Mouse (Mus musculus) bone marrow, adult 2 months (tissue): ENCODE measurements around the gene Kcnd3. TPM values are rescaled to one million over a fixed set of nuclear protein-coding genes. Genes with fewer than 3 reads are reported as not detected.

ENCODE experiments used
- H3K27ac ChIP-seq: fragments of 200-500 bp; 2 replicates; pipeline ENCODE4 v1.5.1; 2012; ENCODE audit warnings: low read depth, mild to moderate bottlenecking, control low read depth, inconsistent platforms, low read length; ENCODE audit not compliant: control insufficient read depth, poor library complexity, insufficient read depth
- H3K4me1 ChIP-seq: fragments of 200-500 bp; 2 replicates; pipeline ENCODE4 v1.6.1; 2011; ENCODE audit warnings: low read length; ENCODE audit not compliant: control insufficient read depth, insufficient read depth
- H3K4me3 ChIP-seq: fragments of 200-500 bp; replicated peaks from 2 replicates; pipeline ENCODE3; 2011; ENCODE audit warnings: mild to moderate bottlenecking, low read depth, low read length, control low read depth; ENCODE audit not compliant: control insufficient read depth
- CTCF ChIP-seq: fragments of 200-500 bp; IDR thresholded peaks from 2 replicates; pipeline ENCODE4 v1.5.1; 2011; ENCODE audit warnings: low read length, control low read depth; ENCODE audit not compliant: control insufficient read depth, insufficient read depth
- POLR2A ChIP-seq: fragments of 200-500 bp; IDR thresholded peaks from 2 replicates; pipeline ENCODE4 v1.6.1; 2011; ENCODE audit warnings: low read depth, mild to moderate bottlenecking, control low read depth, low read length, borderline replicate concordance; ENCODE audit not compliant: control insufficient read depth
- WGBS: fragments of 180-500 bp; shearing (Covaris S2); methylation state at CpG from one replicate; pipeline ENCODE4 v1.1.7; 2018; 5-methylcytosine and 5-hydroxymethylcytosine counted together
- polyA plus RNA-seq: library from polyadenylated mRNA; stranded (reverse); fragments of >200 nt; gene quantifications from 2 replicates; pipeline ENCODE4 v1.2.4, GENCODE M21; 2011; ENCODE audit warnings: low replicate concordance; ENCODE audit not compliant: missing spikeins, insufficient read depth, insufficient read length

Gene Kcnd3
- polyA plus RNA-seq, 1 experiment: not detected

GRCm38 (mm10) chr3:105704031-105705008 lies 252.2 kb downstream of the Kcnd3 start, which contains the start of gene Inka2:
TSS of gene Inka2 (plus strand) at chr3:105704599.
- Histone ChIP-seq H3K4me1 (no peaks in the 10 kb centered on the region), H3K27ac (no peak within 1 kb of the TSS; the same call in 1 of the 2 replicates), H3K4me3 (peak within 1 kb of the TSS; percentile 70)
- 9% methylated on average over 42 of the region's 43 CpGs for WGBS
- peak; percentile 51; the same call in 1 of the 2 replicates for TF ChIP-seq POLR2A
- no peak for TF ChIP-seq CTCF

GRCm38 (mm10) chr3:105705061-105705549 lies 253.0 kb downstream of the Kcnd3 start:
- H3K4me1 ChIP-seq: no peaks in the 10 kb centered on the region
- H3K27ac ChIP-seq: no peak overlapping the region
- TF ChIP-seq CTCF (no peak), POLR2A (no peak)
- H3K4me3 ChIP-seq: peak overlapping the region; percentile 70
- WGBS: under 1% methylated on average over 28 of the region's 28 CpGs

GRCm38 (mm10) chr3:105705561-105705960 lies 253.4 kb downstream of the Kcnd3 start:
- 59% methylated on average over 3 of the region's 3 CpGs for WGBS
- no peak for TF ChIP-seq POLR2A
- no peak for TF ChIP-seq CTCF
- H3K4me1 ChIP-seq: no peaks in the 10 kb centered on the region
- H3K27ac ChIP-seq: no peak overlapping the region
- H3K4me3 ChIP-seq: no peak overlapping the region

- Histone ChIP-seq H3K4me3 (no peak overlapping the region), H3K4me1 (no peaks in the 10 kb centered on the region), H3K27ac (no peak overlapping the region)
- TF ChIP-seq POLR2A (no peak), CTCF (no peak)
- WGBS: 62% methylated on average over 4 of the region's 4 CpGs
Observed at GRCm38 (mm10) chr3:105706366-105707020, 254.4 kb downstream of the Kcnd3 start.

- no peaks in the 10 kb centered on the region for H3K4me1 ChIP-seq
- no peak for TF ChIP-seq POLR2A
- no peak for TF ChIP-seq CTCF
- H3K4me3 ChIP-seq: no peak overlapping the region
- whole genome bisulfite sequencing: 82% methylated on average over 7 of the region's 7 CpGs
- H3K27ac ChIP-seq: no peak overlapping the region
Observed at GRCm38 (mm10) chr3:105707590-105707989, 255.5 kb downstream of the Kcnd3 start.

GRCm38 (mm10) chr3:105710246-105710645 lies 258.1 kb downstream of the Kcnd3 start:
- TF ChIP-seq POLR2A: no peak
- TF ChIP-seq CTCF: no peak
- WGBS: 77% methylated on average over 6 of the region's 6 CpGs
- Histone ChIP-seq H3K27ac (no peak overlapping the region), H3K4me1 (no peaks in the 10 kb centered on the region), H3K4me3 (no peak overlapping the region)

GRCm38 (mm10) chr3:105711741-105712140 lies 259.6 kb downstream of the Kcnd3 start:
- Histone ChIP-seq H3K4me1 (no peaks in the 10 kb centered on the region), H3K27ac (no peak overlapping the region; the same call in 1 of the 2 replicates), H3K4me3 (no peak overlapping the region)
- WGBS: 75% methylated on average over 7 of the region's 7 CpGs
- TF ChIP-seq CTCF (no peak), POLR2A (no peak)

GRCm38 (mm10) chr3:105712827-105713226 lies 260.7 kb downstream of the Kcnd3 start:
- TF ChIP-seq CTCF (no peak), POLR2A (no peak)
- H3K4me1 ChIP-seq: no peaks in the 10 kb centered on the region
- H3K4me3 ChIP-seq: no peak overlapping the region
- H3K27ac ChIP-seq: no peak overlapping the region
